Comparison of ENCODE assay signal across 26 mouse cellular contexts in the genomic region with DNA sequence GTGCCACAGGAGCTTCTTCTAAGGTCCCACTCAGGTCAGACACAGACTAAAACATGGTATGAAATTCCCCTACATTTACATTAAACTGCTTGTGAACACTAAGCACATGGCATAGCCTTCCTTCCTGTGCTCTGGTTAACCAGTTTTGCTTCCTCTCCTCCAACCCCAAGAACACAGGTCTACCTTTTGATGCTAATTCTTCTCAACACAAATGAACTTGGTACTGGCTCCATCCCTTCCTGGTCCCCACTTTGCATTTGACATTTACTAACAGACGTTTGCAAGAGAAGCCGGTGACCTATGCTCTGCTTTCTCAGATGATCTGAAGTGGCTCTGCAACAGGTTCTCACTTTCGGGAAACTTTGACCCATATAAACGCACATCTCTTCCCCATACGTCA.
DNase-seq lines count a peak whose midpoint lies in the region; ATAC-seq lines count a peak whose summit lies in the region.
"Had no signal": no experiment of that assay in that cellular context is flagged by ENCODE, and none has a peak within 500 bp of the region (broad histone marks: within the 10 kb centered on the region; RNA-seq: fewer than 3 reads in every experiment).

No protein-coding gene starts in this region.

- H3K27me3 ChIP-seq in splenic B cell, adult 2 months (ENCODE audit: control insufficient read depth, insufficient read depth, low read length, poor library complexity, severe bottlenecking) = no peaks in the 10 kb centered on the region
- H3K27me3 ChIP-seq: embryonic facial prominence, embryonic 12.5 days; forebrain, embryonic 15.5 days; heart, embryonic 12.5 days; limb, embryonic 12.5 days; liver, embryonic 15.5 days; Patski had no signal

- H3K36me3 ChIP-seq in splenic B cell, adult 2 months (ENCODE audit: control insufficient read depth, insufficient read depth, low read length, poor library complexity, severe bottlenecking) = peaks cover 6% of the 10 kb centered on the region
- H3K36me3 ChIP-seq: embryonic facial prominence, embryonic 12.5 days; forebrain, embryonic 15.5 days; heart, embryonic 12.5 days; limb, embryonic 12.5 days; liver, embryonic 15.5 days had no signal

- ATAC-seq in megakaryocyte, adult 5-6 weeks (ENCODE audit: poor library complexity, severe bottlenecking) = peak; percentile 46
- ATAC-seq: forebrain, embryonic 15.5 days; Patski had no signal

- DNase-seq in CD4-positive, CD25-positive, alpha-beta regulatory T cell, adult 2 months (ENCODE audit: low read depth, low spot score) = peak; percentile 70
- peak; percentile 43 for DNase-seq in T-cell, adult 2 months (ENCODE audit: low spot score)
- DNase-seq in splenic B cell, adult 2 months (ENCODE audit: low read depth, low spot score) = peak; percentile 70
- no peak for DNase-seq in retina, postnatal 1 day
- DNase-seq in gastrocnemius, postnatal 10 days = no peak
- no peak for DNase-seq in cerebellum, postnatal 10 days
- DNase-seq: cerebellum, adult 2 months; cerebellum, postnatal 25 days; gastrocnemius, adult 2 months; heart, adult 2 months; heart, postnatal 4 days; kidney, adult 18-20 months; kidney, postnatal 36 days; lung, embryonic 14.5 days; lung, postnatal 14 days; right cerebral cortex, adult 18-20 months; right cerebral cortex, postnatal 4 days; thymus, adult 18-20 months; thymus, postnatal 36 days had no signal

Comparison
In these comparisons a context has a peak if more than half of its experiments do, and no peak if none do; other contexts are left out.
1. DNase-seq: peak in CD4-positive, CD25-positive, alpha-beta regulatory T cell, adult 2 months (single experiment), T-cell, adult 2 months (single experiment) and splenic B cell, adult 2 months (single experiment); none in retina, postnatal 1 day (single experiment), gastrocnemius, postnatal 10 days (single experiment) and cerebellum, postnatal 10 days (0 of 2).